Mouse (Mus musculus): ENCODE measurements at regions not wholly inside any gene's neighbourhood (a gene's known extent, or its start where the extent isn't known, plus 50 kb on each side); places are given as distances from the start of the nearest gene placed in this dataset.

DNA sequence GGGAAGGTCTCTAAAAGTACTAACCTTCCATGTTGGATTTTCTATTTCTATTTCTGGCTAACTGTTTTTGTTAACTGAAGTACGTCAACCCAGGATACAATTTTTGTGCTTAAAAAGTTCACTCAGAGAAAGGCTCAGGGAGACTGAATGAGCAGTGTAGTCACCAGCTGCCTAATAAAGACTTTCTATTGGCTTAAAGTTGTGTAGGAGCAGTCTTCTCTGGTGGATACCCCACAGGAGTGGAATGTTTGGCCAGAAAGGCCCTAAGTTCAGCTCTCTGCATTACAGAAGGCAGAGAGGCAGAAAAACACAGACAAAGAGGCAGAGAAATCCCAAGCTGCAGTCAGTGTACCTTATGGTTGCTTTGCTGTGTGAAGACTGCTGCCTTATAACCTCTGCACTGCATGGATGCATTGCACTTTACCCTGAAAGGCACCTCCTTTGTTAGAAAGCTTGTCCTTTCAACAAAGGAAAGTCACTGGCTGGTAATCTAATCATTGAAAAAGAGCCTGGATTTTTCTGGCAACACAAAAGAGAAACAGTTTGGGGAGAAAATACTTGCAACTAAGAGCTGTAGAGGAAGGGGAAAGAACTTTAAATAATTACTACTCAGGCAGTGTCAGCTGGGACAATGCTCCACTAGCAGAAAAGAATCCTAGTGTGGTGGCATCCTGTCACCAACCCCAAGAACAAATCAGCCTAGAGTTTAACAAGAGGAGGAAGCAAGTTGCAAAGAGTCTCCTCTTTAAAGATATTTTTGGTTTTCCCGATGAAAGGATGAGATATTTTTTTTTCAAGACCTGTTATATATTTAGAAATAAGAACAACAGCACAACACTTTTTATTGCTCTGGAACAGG is 63.0 kb upstream of the Adamts5 start:
- no peak for DNase-seq

DNA sequence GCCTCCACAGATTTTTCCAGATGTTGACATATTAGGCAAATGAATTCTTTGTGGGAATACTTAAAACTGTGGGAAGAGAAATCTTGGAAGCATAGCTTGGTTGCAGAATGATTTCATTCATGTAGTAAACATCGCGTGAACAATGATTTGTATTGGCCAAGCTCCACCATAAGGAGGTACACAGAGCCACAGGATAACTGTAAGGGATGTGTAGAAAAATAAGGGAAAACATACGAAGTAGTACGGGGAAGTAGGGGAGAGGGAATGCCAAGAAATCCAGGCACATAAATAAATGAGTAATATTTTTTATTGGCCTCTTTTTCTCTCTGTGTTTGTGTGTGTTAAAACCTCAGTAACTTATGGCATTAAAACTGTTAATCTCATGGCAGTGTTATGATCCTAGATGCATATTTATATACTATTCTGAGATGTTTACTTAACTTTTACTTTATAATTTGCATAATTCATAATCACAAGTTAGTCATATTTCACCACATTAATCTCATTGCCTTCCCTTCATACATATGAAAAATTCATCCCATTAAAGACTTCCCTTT is 54.5 kb upstream of the Adamts5 start:
- DNase-seq, result no peak

DNA sequence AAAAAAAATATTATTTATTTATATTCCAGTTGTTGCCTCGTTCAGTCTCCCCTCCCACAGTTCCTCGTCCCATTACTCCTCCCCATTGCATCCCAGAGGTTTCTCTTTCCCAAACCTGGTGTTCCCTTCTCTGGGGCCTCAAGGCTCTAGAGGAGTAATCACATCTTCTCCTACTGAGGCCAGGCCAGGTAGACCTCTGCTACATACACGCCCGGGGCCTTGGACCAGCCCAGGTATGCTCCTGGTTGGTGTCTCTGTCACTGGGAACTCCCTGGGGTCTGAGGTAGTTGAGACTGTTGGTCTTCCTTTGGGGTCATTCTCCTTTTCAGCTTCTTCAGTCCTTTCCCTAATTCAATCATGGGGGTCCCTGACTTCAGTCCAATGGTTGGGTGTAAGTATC is 50.0 kb upstream of the Adamts5 start:
- no peak for DNase-seq
